Mouse (Mus musculus) midbrain, postnatal 0 days (tissue): ENCODE measurements around the gene Hsp90b1. TPM values are rescaled to one million over a fixed set of nuclear protein-coding genes. Genes with fewer than 3 reads are reported as not detected.

Experiments
- ATAC-seq: fragments of 200-750 bp; cut with Nextera tagmentation; 2 replicates; pipeline ENCODE4 v1.8.0; 2017; ENCODE audit warnings: moderate number of reproducible peaks, mild to moderate bottlenecking, moderate TSS enrichment, moderate library complexity; ENCODE audit not compliant: low FRiP score
- DNase-seq: peaks from one replicate; pipeline ENCODE4 v3.0.0-alpha.2; 2015; ENCODE audit warnings: low spot score
- H3K27ac ChIP-seq: fragments of 300-500 bp; sonication (generic); 2 replicates; pipeline ENCODE4 v1.5.1; 2014; ENCODE audit warnings: low read depth, mild to moderate bottlenecking, low read length, mixed read lengths
- H3K27me3 ChIP-seq: fragments of 300-500 bp; sonication (generic); 2 replicates; pipeline ENCODE4 v1.6.1; 2014; ENCODE audit warnings: low read length, control low read depth, mixed read lengths; ENCODE audit not compliant: insufficient read depth
- H3K36me3 ChIP-seq: fragments of 300-500 bp; sonication (generic); 2 replicates; pipeline ENCODE4 v1.6.1; 2014; ENCODE audit warnings: low read length, control low read depth, mixed read lengths; ENCODE audit not compliant: insufficient read depth
- H3K4me1 ChIP-seq: fragments of 300-500 bp; sonication (generic); 2 replicates; pipeline ENCODE4 v1.6.1; 2014; ENCODE audit warnings: mild to moderate bottlenecking, control low read depth, antibody characterized with exemption, low read length, mixed read lengths; ENCODE audit not compliant: insufficient read depth
- H3K4me2 ChIP-seq: fragments of 300-500 bp; sonication (generic); 2 replicates; pipeline ENCODE4 v1.6.1; 2014; ENCODE audit warnings: low read depth, mild to moderate bottlenecking, low read length, mixed read lengths; ENCODE audit not compliant: poor library complexity, severe bottlenecking
- H3K4me3 ChIP-seq: fragments of 300-500 bp; sonication (generic); 2 replicates; pipeline ENCODE4 v1.5.1; 2014; ENCODE audit warnings: low read depth, mild to moderate bottlenecking, low read length, moderate library complexity
- H3K9ac ChIP-seq: fragments of 300-500 bp; sonication (generic); replicated peaks from 2 replicates; pipeline ENCODE4 v1.6.1; 2014; ENCODE audit warnings: mild to moderate bottlenecking, low read length, moderate library complexity, mixed read lengths; ENCODE audit not compliant: poor library complexity, severe bottlenecking
- H3K9me3 ChIP-seq: fragments of 300-500 bp; sonication (generic); 2 replicates; pipeline ENCODE4 v1.6.1; 2016; ENCODE audit warnings: low read length, control low read depth
- CTCF ChIP-seq: IDR thresholded peaks from 2 replicates; pipeline ENCODE4 v1.5.1; 2016; ENCODE audit warnings: antibody characterized with exemption, mild to moderate bottlenecking
- WGBS: fragments of 180-500 bp; shearing (Covaris S2); extraction: QIAGEN DNeasy Blood & Tissue Kit; methylation state at CpG from one replicate; pipeline ENCODE4 v1.1.7; 2014; 5-methylcytosine and 5-hydroxymethylcytosine counted together
- polyA plus RNA-seq: library from polyadenylated mRNA; unstranded; fragments of >200 nt; fragmentation: Nextera tagmentation; extraction: Ambion mirVana; gene quantifications from 2 replicates; pipeline ENCODE4 v1.2.1, GENCODE M21; 2015
- total RNA-seq: library from RNA; depleted of rRNA; stranded (reverse); fragments of >200 nt; gene quantifications from 2 replicates; pipeline ENCODE4 v1.2.3, GENCODE M21; 2014

The Hsp90b1 gene
- total and polyA plus RNA-seq, 2 experiments from 2014 or later = 126 to 222 TPM

DNA sequence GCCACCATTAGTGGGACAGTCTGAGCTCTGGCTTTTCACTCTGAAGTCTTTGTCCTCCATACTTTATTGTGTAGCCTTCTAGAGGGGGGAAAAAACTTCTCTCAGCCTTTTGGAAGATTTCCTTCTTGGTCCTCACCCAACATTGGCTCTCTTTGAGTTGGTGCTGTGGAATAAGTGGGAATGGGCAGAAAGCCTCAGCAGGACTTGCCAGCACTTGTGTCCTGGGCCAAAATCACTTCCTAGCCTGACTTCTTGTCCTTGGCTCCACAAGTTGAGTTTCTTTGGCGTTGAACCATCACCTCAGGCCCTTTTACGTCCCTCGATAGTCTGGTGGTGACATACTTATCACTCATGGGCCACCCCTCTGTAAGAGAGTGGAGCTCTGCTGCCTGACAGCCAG lies 22.9 kb upstream of the Hsp90b1 start:
- 95% methylated on average over 3 of the region's 3 CpGs for WGBS
- 0 out of 2 replicates have a peak, but pooled peaks cover 3% of the 10 kb centered on the region for H3K4me1 ChIP-seq
- ATAC-seq (no peak), DNase-seq (peak; percentile 41)
- no peak for TF ChIP-seq CTCF
- peak overlapping the region; percentile 42 for H3K4me2 ChIP-seq
- no peak overlapping the region for H3K4me3 ChIP-seq
- H3K27me3 ChIP-seq = no peaks in the 10 kb centered on the region
- no peaks in the 10 kb centered on the region for H3K36me3 ChIP-seq
- H3K27ac ChIP-seq = 0 out of 2 replicates have a peak overlapping the region, but pooled peaks have one; percentile 44
- no peak overlapping the region for H3K9ac ChIP-seq
- no peaks in the 10 kb centered on the region for H3K9me3 ChIP-seq

- peak; percentile 47 for DNase-seq
These were observed 22.3 kb upstream of the Hsp90b1 start for GRCm38 (mm10) chr10:86727548-86727980.

DNA sequence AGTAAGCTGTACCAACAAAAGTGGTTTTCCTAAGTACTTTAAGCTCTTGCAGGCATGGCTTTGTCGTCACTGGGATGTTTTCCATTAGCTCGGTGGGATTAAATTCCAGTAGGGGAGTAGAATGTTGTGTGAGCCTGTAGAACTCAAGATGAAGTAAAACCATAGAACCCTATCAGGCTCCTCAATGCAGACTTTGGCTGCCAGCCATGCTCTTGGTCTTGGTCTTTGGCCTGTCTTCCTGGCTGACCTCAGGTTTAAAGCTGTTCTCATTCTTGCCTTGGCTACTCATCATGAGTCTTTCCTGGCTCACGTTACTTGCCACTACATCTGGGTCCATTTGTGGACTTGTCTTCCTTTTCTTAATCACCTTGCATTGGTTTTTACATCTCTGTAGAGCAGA lies 6.8 kb upstream of the Hsp90b1 start:
- Histone ChIP-seq H3K4me3 (no peak overlapping the region), H3K9me3 (no peaks in the 10 kb centered on the region), H3K9ac (no peak overlapping the region), H3K4me1 (no peaks in the 10 kb centered on the region), H3K4me2 (no peak overlapping the region), H3K27ac (no peak overlapping the region), H3K36me3 (no peaks in the 10 kb centered on the region), H3K27me3 (no peaks in the 10 kb centered on the region)
- ATAC-seq (no peak), DNase-seq (no peak)
- no peak for TF ChIP-seq CTCF
- WGBS = 64% methylated on average over 3 of the region's 3 CpGs

More at GRCm38 (mm10) chr10:86727548-86727980, 22.3 kb upstream of the Hsp90b1 start:
- H3K4me1 ChIP-seq = 0 out of 2 replicates have a peak, but pooled peaks cover 3% of the 10 kb centered on the region
- H3K27me3 ChIP-seq = no peaks in the 10 kb centered on the region
- ATAC-seq = peak; percentile 80
- H3K4me3 ChIP-seq = peak overlapping the region; percentile 22
- no peaks in the 10 kb centered on the region for H3K9me3 ChIP-seq
- H3K4me2 ChIP-seq = peak overlapping the region; percentile 42
- H3K27ac ChIP-seq = 0 out of 2 replicates have a peak overlapping the region, but pooled peaks have one; percentile 44
- TF ChIP-seq CTCF = no peak
- WGBS = 6% methylated on average over 12 of the region's 12 CpGs
- no peak overlapping the region for H3K9ac ChIP-seq
- H3K36me3 ChIP-seq = no peaks in the 10 kb centered on the region

DNA sequence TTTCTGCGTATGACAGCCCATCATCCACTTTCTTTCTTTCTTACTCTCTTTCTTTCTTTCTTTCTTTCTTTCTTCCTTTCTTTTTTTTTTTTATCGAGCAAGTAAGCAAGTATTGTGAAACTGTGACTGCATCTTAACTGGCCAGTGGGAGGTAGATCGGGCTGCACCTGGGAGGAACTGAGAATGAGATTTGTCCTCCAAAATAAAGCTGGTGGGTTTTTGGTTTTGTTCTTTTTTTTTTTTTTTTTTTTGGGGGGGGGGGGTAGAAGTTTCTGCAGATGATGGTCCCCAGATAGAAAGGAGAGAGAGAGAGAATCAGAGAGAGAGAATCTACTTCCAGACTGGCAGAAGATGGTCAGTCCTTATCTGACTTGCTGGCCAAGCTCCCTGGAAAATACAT lies 1.8 kb upstream of the Hsp90b1 start:
- Histone ChIP-seq H3K4me2 (peak overlapping the region; percentile 62; the same call in 1 of the 2 replicates), H3K4me1 (peaks cover 6% of the 10 kb centered on the region; the same call in 1 of the 2 replicates), H3K36me3 (peaks cover 7% of the 10 kb centered on the region), H3K9ac (0 out of 2 replicates have a peak overlapping the region, but pooled peaks have one; percentile 60), H3K4me3 (no peak overlapping the region), H3K9me3 (no peaks in the 10 kb centered on the region), H3K27me3 (no peaks in the 10 kb centered on the region), H3K27ac (no peak overlapping the region; the same call in 1 of the 2 replicates)
- ATAC-seq = no peak
- TF ChIP-seq CTCF = no peak
- no peak for DNase-seq
- WGBS = 86% methylated on average over 3 of the region's 3 CpGs

GRCm38 (mm10) chr10:86705922-86706752 lies 828 bp upstream of the Hsp90b1 start:
- peaks cover 14% of the 10 kb centered on the region for H3K36me3 ChIP-seq
- TF ChIP-seq CTCF = no peak
- no peaks in the 10 kb centered on the region for H3K9me3 ChIP-seq
- ATAC-seq (peak; percentile 90), DNase-seq (no peak)
- peak overlapping the region; percentile 76 for H3K4me3 ChIP-seq
- peak overlapping the region; percentile 91 for H3K27ac ChIP-seq
- H3K27me3 ChIP-seq = no peaks in the 10 kb centered on the region
- peak overlapping the region; percentile 62 for H3K4me2 ChIP-seq
- H3K9ac ChIP-seq = peak overlapping the region; percentile 60
- 3% methylated on average over 33 of the region's 33 CpGs for WGBS
- H3K4me1 ChIP-seq = peaks cover 6% of the 10 kb centered on the region; the same call in 1 of the 2 replicates
